Mouse (Mus musculus): Measurements from ENCODE around the gene Zfp609.

GRCm38 (mm10) chr9:65680938-65681633, 146.3 kb downstream of the Zfp609 start:
- TF ChIP-seq POLR2A (IDR thresholded peaks at IDR 0.05; ENCODE audit: low read depth, low read length): no peak
- no peak for TF ChIP-seq CTCF (IDR thresholded peaks at IDR 0.05; ENCODE audit: extremely low read depth, insufficient read length, insufficient replicate concordance, low read depth, low read length)
